Mouse (Mus musculus) intestine, postnatal 0 days (tissue): ENCODE results near the gene Pcdh15. TPM values are rescaled to one million over a fixed set of nuclear protein-coding genes. Genes with fewer than 3 reads are reported as not detected.

Experiments used
- ATAC-seq: fragments of 200-750 bp; cut with Nextera tagmentation; 2 replicates; pipeline ENCODE4 v1.8.0; 2017; ENCODE audit warnings: mild to moderate bottlenecking, moderate TSS enrichment, moderate library complexity
- H3K27ac ChIP-seq: fragments of 300-500 bp; sonication (generic); 2 replicates; pipeline ENCODE4 v1.5.1; 2014; ENCODE audit warnings: mild to moderate bottlenecking, low read depth, low read length, moderate library complexity
- H3K27me3 ChIP-seq: fragments of 300-500 bp; sonication (generic); replicated peaks from 2 replicates; pipeline ENCODE4 v1.6.1; 2014; ENCODE audit warnings: low read length, mixed read lengths; ENCODE audit not compliant: control insufficient read depth, insufficient read depth
- H3K36me3 ChIP-seq: fragments of 300-500 bp; sonication (generic); 2 replicates; pipeline ENCODE4 v1.6.1; 2014; ENCODE audit warnings: mild to moderate bottlenecking, moderate library complexity; ENCODE audit not compliant: control insufficient read depth, insufficient read depth
- H3K4me1 ChIP-seq: fragments of 300-500 bp; sonication (generic); replicated peaks from 2 replicates; pipeline ENCODE4 v1.6.1; 2014; ENCODE audit warnings: antibody characterized with exemption, low read length, mixed read lengths; ENCODE audit not compliant: control insufficient read depth, insufficient read depth
- H3K4me2 ChIP-seq: fragments of 300-500 bp; sonication (generic); replicated peaks from 2 replicates; pipeline ENCODE4 v1.6.1; 2014; ENCODE audit warnings: low read depth, mild to moderate bottlenecking, moderate library complexity
- H3K4me3 ChIP-seq: fragments of 300-500 bp; sonication (generic); 2 replicates; pipeline ENCODE4 v1.5.1; 2014; ENCODE audit warnings: low read depth, low read length
- H3K9ac ChIP-seq: fragments of 300-500 bp; sonication (generic); 2 replicates; pipeline ENCODE4 v1.6.1; 2014; ENCODE audit warnings: mild to moderate bottlenecking, low read depth, low read length
- H3K9me3 ChIP-seq: fragments of 300-500 bp; sonication (generic); 2 replicates; pipeline ENCODE4 v1.6.1; 2016; ENCODE audit warnings: mixed run types; ENCODE audit not compliant: control insufficient read depth
- CTCF ChIP-seq: sonication (generic); IDR thresholded peaks from 2 replicates; pipeline ENCODE4 v1.5.1; 2016; ENCODE audit warnings: low read depth, mild to moderate bottlenecking, control low read depth, antibody characterized with exemption, moderate library complexity
- WGBS: fragments of 180-500 bp; shearing (Covaris S2); extraction: QIAGEN DNeasy Blood & Tissue Kit; methylation state at CpG from one replicate; pipeline ENCODE4 v1.1.7; 2014; 5-methylcytosine and 5-hydroxymethylcytosine counted together
- polyA plus RNA-seq: library from polyadenylated mRNA; unstranded; fragments of >200 nt; fragmentation: Nextera tagmentation; extraction: Ambion mirVana; gene quantifications from 2 replicates; pipeline ENCODE4 v1.2.1, GENCODE M21; 2015

Gene Pcdh15
- polyA plus RNA-seq, 1 experiment from 2014 or later: 0.61 TPM

- Histone ChIP-seq H3K27me3 (no peaks in the 10 kb centered on the region), H3K36me3 (no peaks in the 10 kb centered on the region), H3K9ac (no peak overlapping the region), H3K27ac (no peak overlapping the region), H3K4me2 (no peak overlapping the region), H3K4me1 (no peaks in the 10 kb centered on the region), H3K4me3 (no peak overlapping the region), H3K9me3 (no peaks in the 10 kb centered on the region)
- no peak for TF ChIP-seq CTCF
- WGBS: 87% methylated on average over 4 of the region's 4 CpGs
- ATAC-seq: no peak
Measured at GRCm38 (mm10) chr10:73931996-73932679, 833.0 kb downstream of the Pcdh15 start.

GRCm38 (mm10) chr10:73936121-73936520 is 837.0 kb downstream of the Pcdh15 start:
- Histone ChIP-seq H3K4me3 (no peak overlapping the region), H3K4me2 (no peak overlapping the region), H3K27me3 (no peaks in the 10 kb centered on the region), H3K4me1 (no peaks in the 10 kb centered on the region), H3K36me3 (no peaks in the 10 kb centered on the region), H3K9me3 (no peaks in the 10 kb centered on the region), H3K27ac (no peak overlapping the region), H3K9ac (no peak overlapping the region)
- ATAC-seq: no peak
- no peak for TF ChIP-seq CTCF
- WGBS: 65% methylated on average over 5 of the region's 5 CpGs

- Histone ChIP-seq H3K36me3 (no peaks in the 10 kb centered on the region), H3K9me3 (no peaks in the 10 kb centered on the region), H3K4me2 (no peak overlapping the region), H3K4me3 (no peak overlapping the region), H3K27me3 (no peaks in the 10 kb centered on the region), H3K9ac (no peak overlapping the region), H3K27ac (no peak overlapping the region), H3K4me1 (no peaks in the 10 kb centered on the region)
- TF ChIP-seq CTCF: no peak
- WGBS: 77% methylated on average over 3 of the region's 3 CpGs
- no peak for ATAC-seq
Measured at GRCm38 (mm10) chr10:73938989-73939388, 839.8 kb downstream of the Pcdh15 start.

GRCm38 (mm10) chr10:73947799-73948198 is 848.7 kb downstream of the Pcdh15 start:
- Histone ChIP-seq H3K4me2 (no peak overlapping the region), H3K27ac (no peak overlapping the region), H3K4me3 (no peak overlapping the region), H3K4me1 (no peaks in the 10 kb centered on the region), H3K36me3 (no peaks in the 10 kb centered on the region), H3K9me3 (no peaks in the 10 kb centered on the region), H3K9ac (no peak overlapping the region), H3K27me3 (no peaks in the 10 kb centered on the region)
- ATAC-seq: no peak
- no peak for TF ChIP-seq CTCF
- 44% methylated on average over 2 of the region's 2 CpGs for WGBS

- H3K9ac ChIP-seq: no peak overlapping the region
- H3K36me3 ChIP-seq: no peaks in the 10 kb centered on the region
- H3K27me3 ChIP-seq: no peaks in the 10 kb centered on the region
- no peak overlapping the region for H3K27ac ChIP-seq
- no peak for ATAC-seq
- H3K4me1 ChIP-seq: no peaks in the 10 kb centered on the region
- TF ChIP-seq CTCF: no peak
- H3K4me2 ChIP-seq: no peak overlapping the region
- no peak overlapping the region for H3K4me3 ChIP-seq
- no peaks in the 10 kb centered on the region for H3K9me3 ChIP-seq
- 79% methylated on average over 4 of the region's 4 CpGs for WGBS
Measured at GRCm38 (mm10) chr10:73953362-73953761, 854.2 kb downstream of the Pcdh15 start.

- WGBS: 49% methylated on average over 5 of the region's 5 CpGs
- no peak overlapping the region for H3K4me2 ChIP-seq
- no peak overlapping the region for H3K4me3 ChIP-seq
- no peak for TF ChIP-seq CTCF
- H3K27me3 ChIP-seq: no peaks in the 10 kb centered on the region
- no peaks in the 10 kb centered on the region for H3K9me3 ChIP-seq
- H3K4me1 ChIP-seq: no peaks in the 10 kb centered on the region
- ATAC-seq: no peak
- H3K9ac ChIP-seq: no peak overlapping the region
- H3K36me3 ChIP-seq: no peaks in the 10 kb centered on the region
- no peak overlapping the region for H3K27ac ChIP-seq
Measured at GRCm38 (mm10) chr10:73984057-73984456, 884.9 kb downstream of the Pcdh15 start.
